Mouse (Mus musculus) stomach, postnatal 0 days (tissue): Measurements from ENCODE around the gene Lyrm2.

Source experiments
- CTCF ChIP-seq: IDR thresholded peaks from 2 replicates; pipeline ENCODE4 v1.5.1; 2016; ENCODE audit warnings: antibody characterized with exemption, low read depth, mild to moderate bottlenecking, moderate library complexity
- EP300 ChIP-seq: optimal IDR thresholded peaks from 2 replicates; pipeline ENCODE3; 2016; ENCODE audit warnings: antibody characterized with exemption

DNA sequence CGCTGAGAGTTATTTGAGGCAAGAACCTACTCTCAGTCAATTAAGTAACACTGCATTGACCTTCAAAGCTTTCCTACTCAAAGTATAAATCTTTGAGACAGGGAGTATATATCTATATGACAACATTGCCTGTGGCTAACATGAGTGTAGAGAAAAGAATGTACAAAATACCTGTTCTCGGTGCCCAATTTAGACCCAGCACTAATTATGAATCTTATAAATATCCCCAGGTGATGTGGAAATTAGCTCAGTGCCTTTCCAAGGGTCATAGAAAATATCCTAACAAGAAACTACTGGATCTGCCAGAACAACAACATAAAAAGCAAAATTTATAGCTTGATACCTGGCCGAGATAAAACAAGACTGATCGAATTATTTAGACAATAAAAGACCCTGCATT is 1.1 kb upstream of the Lyrm2 start:
- TF ChIP-seq CTCF (no peak), EP300 (no peak)
